Mouse (Mus musculus): Measurements from ENCODE around the gene Insl3. TPM values are rescaled to one million over a fixed set of nuclear protein-coding genes. Genes with fewer than 3 reads are reported as not detected.
"Not testable (repeated sequence)": the region's sequence is repeated elsewhere in the genome, so short reads cannot be mapped to it uniquely, and the experiment has no call there.

Insl3 gene
- polyA plus RNA-seq, 1 experiment from 2014 or later, result 1.9 TPM

GRCm38 (mm10) chr8:71695456-71695855, 6.4 kb downstream of the Insl3 start:
- peaks cover 12% of the 10 kb centered on the region; the same call in 1 of the 2 replicates for H3K27me3 ChIP-seq (ENCODE audit: control insufficient read depth, insufficient read depth, low read length)
- H3K9ac ChIP-seq (ENCODE audit: low read length); H3K9me3 ChIP-seq (ENCODE audit: control insufficient read depth, low read length); H3K27ac ChIP-seq (replicated peaks); DNase-seq (ENCODE audit: low spot score); H3K36me3 ChIP-seq (ENCODE audit: control insufficient read depth, insufficient read depth, low read length); ATAC-seq (ENCODE audit: low FRiP score, low TSS enrichment); H3K4me2 ChIP-seq (replicated peaks; ENCODE audit: low read depth); H3K4me1 ChIP-seq (replicated peaks; ENCODE audit: control insufficient read depth, insufficient read depth); H3K4me3 ChIP-seq (ENCODE audit: low read depth, low read length): not testable (repeated sequence)
- peak; percentile 57 for TF ChIP-seq CTCF (IDR thresholded peaks at IDR 0.05; ENCODE audit: low read depth)
- 68% methylated on average over 12 of the region's 12 CpGs for WGBS

- peak; percentile 66 for DNase-seq (ENCODE audit: low spot score)
- H3K36me3 ChIP-seq (ENCODE audit: control insufficient read depth, insufficient read depth, low read length), result no peaks in the 10 kb centered on the region
- H3K9ac ChIP-seq (ENCODE audit: low read length), result peak overlapping the region; percentile 61
- peak; percentile 53 for ATAC-seq (ENCODE audit: low FRiP score, low TSS enrichment)
- H3K9me3 ChIP-seq (ENCODE audit: control insufficient read depth, low read length), result no peaks in the 10 kb centered on the region
- 6% methylated on average over 29 of the region's 29 CpGs for WGBS
- no peaks in the 10 kb centered on the region for H3K27me3 ChIP-seq (ENCODE audit: control insufficient read depth, insufficient read depth, low read length)
- H3K4me3 ChIP-seq (ENCODE audit: low read depth, low read length), result peak overlapping the region; percentile 45
- no peak for TF ChIP-seq EP300 (optimal IDR thresholded peaks at IDR 0.05)
- TF ChIP-seq CTCF (IDR thresholded peaks at IDR 0.05; ENCODE audit: low read depth), result no peak
- H3K4me1 ChIP-seq (replicated peaks; ENCODE audit: control insufficient read depth, insufficient read depth), result no peaks in the 10 kb centered on the region; the same call in 1 of the 2 replicates
- H3K27ac ChIP-seq (replicated peaks), result peak overlapping the region; percentile 79
- peak overlapping the region; percentile 58 for H3K4me2 ChIP-seq (replicated peaks; ENCODE audit: low read depth)
Observed at GRCm38 (mm10) chr8:71700493-71701269, 11.7 kb downstream of the Insl3 start.

GRCm38 (mm10) chr8:71701414-71702086, 12.5 kb downstream of the Insl3 start, which contains the start of gene B3gnt3:
B3gnt3 (minus strand) TSS chr8:71701789.
- no peaks in the 10 kb centered on the region for H3K9me3 ChIP-seq (ENCODE audit: control insufficient read depth, low read length)
- H3K9ac ChIP-seq (ENCODE audit: low read length), result peak within 1 kb of the TSS; percentile 61
- 14% methylated on average over 28 of the region's 34 CpGs for WGBS
- H3K36me3 ChIP-seq (ENCODE audit: control insufficient read depth, insufficient read depth, low read length), result no peaks in the 10 kb centered on the region
- H3K27ac ChIP-seq (replicated peaks), result peak within 1 kb of the TSS; percentile 86
- ATAC-seq (ENCODE audit: low FRiP score, low TSS enrichment) (peak; percentile 70), DNase-seq (ENCODE audit: low spot score) (peak; percentile 87)
- no peaks in the 10 kb centered on the region; the same call in 1 of the 2 replicates for H3K4me1 ChIP-seq (replicated peaks; ENCODE audit: control insufficient read depth, insufficient read depth)
- no peaks in the 10 kb centered on the region for H3K27me3 ChIP-seq (ENCODE audit: control insufficient read depth, insufficient read depth, low read length)
- peak within 1 kb of the TSS; percentile 58 for H3K4me2 ChIP-seq (replicated peaks; ENCODE audit: low read depth)
- H3K4me3 ChIP-seq (ENCODE audit: low read depth, low read length), result peak within 1 kb of the TSS; percentile 45
- TF ChIP-seq CTCF (IDR thresholded peaks at IDR 0.05; ENCODE audit: low read depth), result no peak
- TF ChIP-seq EP300 (optimal IDR thresholded peaks at IDR 0.05), result no peak

- H3K4me1 ChIP-seq (replicated peaks; ENCODE audit: control insufficient read depth, insufficient read depth), result no peaks in the 10 kb centered on the region; the same call in 1 of the 2 replicates
- peak overlapping the region; percentile 45; the same call in 1 of the 2 replicates for H3K4me3 ChIP-seq (ENCODE audit: low read depth, low read length)
- no peaks in the 10 kb centered on the region for H3K9me3 ChIP-seq (ENCODE audit: control insufficient read depth, low read length)
- 18% methylated on average over 4 of the region's 4 CpGs for WGBS
- TF ChIP-seq CTCF (IDR thresholded peaks at IDR 0.05; ENCODE audit: low read depth) (peak; percentile 61), EP300 (optimal IDR thresholded peaks at IDR 0.05) (no peak)
- H3K36me3 ChIP-seq (ENCODE audit: control insufficient read depth, insufficient read depth, low read length), result no peaks in the 10 kb centered on the region
- no peaks in the 10 kb centered on the region for H3K27me3 ChIP-seq (ENCODE audit: control insufficient read depth, insufficient read depth, low read length)
- peak overlapping the region; percentile 23; the same call in 1 of the 2 replicates for H3K4me2 ChIP-seq (replicated peaks; ENCODE audit: low read depth)
- DNase-seq (ENCODE audit: low spot score), result no peak
- 0 out of 2 replicates have a peak overlapping the region, but pooled peaks have one; percentile 3 for H3K9ac ChIP-seq (ENCODE audit: low read length)
- H3K27ac ChIP-seq (replicated peaks), result peak overlapping the region; percentile 86
- ATAC-seq (ENCODE audit: low FRiP score, low TSS enrichment), result peak; percentile 44
Observed at GRCm38 (mm10) chr8:71702087-71702432, 13.0 kb downstream of the Insl3 start.

GRCm38 (mm10) chr8:71702923-71703322, 13.9 kb downstream of the Insl3 start:
- H3K27me3 ChIP-seq (ENCODE audit: control insufficient read depth, insufficient read depth, low read length), result no peaks in the 10 kb centered on the region
- H3K4me1 ChIP-seq (replicated peaks; ENCODE audit: control insufficient read depth, insufficient read depth), result no peaks in the 10 kb centered on the region; the same call in 1 of the 2 replicates
- 35% methylated on average over 3 of the region's 3 CpGs for WGBS
- peak; percentile 25; the same call in 1 of the 2 replicates for TF ChIP-seq CTCF (IDR thresholded peaks at IDR 0.05; ENCODE audit: low read depth)
- TF ChIP-seq EP300 (optimal IDR thresholded peaks at IDR 0.05), result no peak
- H3K9ac ChIP-seq (ENCODE audit: low read length), result no peak overlapping the region
- H3K4me2 ChIP-seq (replicated peaks; ENCODE audit: low read depth), result no peak overlapping the region
- ATAC-seq (ENCODE audit: low FRiP score, low TSS enrichment), result peak; percentile 73
- H3K9me3 ChIP-seq (ENCODE audit: control insufficient read depth, low read length), result no peaks in the 10 kb centered on the region
- no peak overlapping the region for H3K4me3 ChIP-seq (ENCODE audit: low read depth, low read length)
- DNase-seq (ENCODE audit: low spot score), result peak; percentile 75
- H3K36me3 ChIP-seq (ENCODE audit: control insufficient read depth, insufficient read depth, low read length), result no peaks in the 10 kb centered on the region
- H3K27ac ChIP-seq (replicated peaks), result peak overlapping the region; percentile 86

GRCm38 (mm10) chr8:71703400-71703799, 14.4 kb downstream of the Insl3 start:
- not testable (repeated sequence) for H3K9me3 ChIP-seq (ENCODE audit: control insufficient read depth, low read length); H3K9ac ChIP-seq (ENCODE audit: low read length); DNase-seq (ENCODE audit: low spot score); H3K4me3 ChIP-seq (ENCODE audit: low read depth, low read length); H3K4me1 ChIP-seq (replicated peaks; ENCODE audit: control insufficient read depth, insufficient read depth); H3K27me3 ChIP-seq (ENCODE audit: control insufficient read depth, insufficient read depth, low read length); H3K36me3 ChIP-seq (ENCODE audit: control insufficient read depth, insufficient read depth, low read length); H3K4me2 ChIP-seq (replicated peaks; ENCODE audit: low read depth); ATAC-seq (ENCODE audit: low FRiP score, low TSS enrichment)
- H3K27ac ChIP-seq (replicated peaks), result peak overlapping the region; percentile 86

Data from stomach, postnatal 0 days (tissue).